Mouse (Mus musculus) liver, postnatal 0 days (tissue): ENCODE results near the gene Fga.

Experiments
- CTCF ChIP-seq: sonication (generic); IDR thresholded peaks from 2 replicates; pipeline ENCODE4 v1.5.1; 2016; ENCODE audit warnings: antibody characterized with exemption, low read depth
- EP300 ChIP-seq: IDR thresholded peaks from 2 replicates; pipeline ENCODE4 v1.6.1; 2016; ENCODE audit warnings: antibody characterized with exemption, low read depth, mild to moderate bottlenecking

DNA sequence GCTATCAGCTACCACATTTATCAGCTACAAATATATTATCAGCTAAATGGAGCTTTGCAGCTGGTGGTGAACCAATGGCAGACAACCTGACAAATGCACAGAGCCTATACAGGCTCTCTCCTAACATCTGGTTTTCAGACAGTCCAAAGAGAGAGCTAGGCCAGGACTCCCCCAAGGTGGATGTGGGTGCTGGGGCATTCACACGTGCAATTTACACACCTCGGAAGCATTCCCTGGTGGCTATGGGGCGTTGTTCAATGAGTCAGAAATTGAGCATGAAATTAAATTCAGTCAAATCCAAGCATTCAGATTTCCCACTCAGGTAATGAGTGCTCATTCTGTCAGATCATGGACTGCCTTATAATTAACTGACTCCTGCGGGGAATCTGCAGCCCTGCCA, 14.3 kb upstream of the Fga start:
- TF ChIP-seq EP300: no peak
- TF ChIP-seq CTCF: no peak
